Mouse (Mus musculus) frontal cortex, postnatal 36 days (tissue): ENCODE data around the gene Nip7.
A peak's percentile ranks its signal among the peaks of the same experiment; 100 is the strongest.
"Not testable (repeated sequence)": the region's sequence is repeated elsewhere in the genome, so short reads cannot be mapped to it uniquely, and the experiment has no call there.

ENCODE experiments used
- DNase-seq, 2 experiments: peaks; one replicate each; pipeline ENCODE4 v3.0.0; 2022; ENCODE audit warnings: low spot score in 2 of 2

Nip7 gene

DNA sequence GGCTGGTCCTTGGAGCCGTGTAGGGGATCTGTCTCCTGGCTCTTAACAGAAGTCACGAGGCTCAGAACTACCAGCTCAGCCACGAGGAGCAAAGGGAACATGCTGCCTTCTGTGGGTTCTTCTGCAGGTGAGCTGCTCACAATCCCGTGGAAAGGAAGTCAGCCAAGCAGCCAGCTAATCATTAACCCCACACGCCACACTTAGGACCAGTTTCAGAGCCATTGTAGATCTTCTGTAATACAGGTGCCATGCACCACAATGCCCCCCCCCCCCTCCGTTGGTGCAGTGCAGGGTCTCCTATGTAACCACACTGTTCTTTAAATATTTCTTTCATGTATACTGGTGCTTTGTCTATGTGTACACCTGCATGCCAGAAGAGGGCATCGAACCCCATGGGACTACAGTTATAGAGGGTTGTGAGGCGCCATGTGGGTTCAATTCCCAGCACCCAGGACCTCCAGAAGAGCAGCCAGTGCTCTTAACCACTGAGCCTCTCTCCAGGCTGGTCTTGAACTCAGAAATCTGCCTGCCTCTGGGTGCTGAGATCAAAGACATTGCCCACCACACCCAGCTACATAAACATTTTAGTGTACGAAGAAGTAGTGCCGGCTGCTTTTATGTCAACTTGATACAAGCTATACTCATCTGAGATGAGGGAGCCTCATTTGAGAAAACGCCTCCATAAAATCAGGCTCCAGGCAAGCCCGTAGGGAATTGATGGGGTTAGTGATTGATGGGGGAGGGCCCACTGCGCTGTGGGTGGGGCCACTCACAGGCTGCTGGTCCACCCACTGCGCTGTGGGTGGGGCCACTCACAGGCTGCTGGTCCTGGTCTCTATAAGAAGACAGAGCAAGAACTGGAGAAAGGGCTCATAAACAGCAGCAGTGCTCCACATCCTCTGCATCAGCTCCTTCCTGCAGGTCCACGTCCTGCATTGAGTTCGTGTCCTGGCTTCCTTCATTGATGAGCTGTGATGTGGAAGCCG lies 9.1 kb downstream of the Nip7 start, which contains the start of gene Tmed6:
Gene Tmed6 (minus strand): TSS at position 134 of the 986 bp plus-strand sequence.
- no peak for DNase-seq

GRCm38 (mm10) chr8:107073706-107074105 lies 17.0 kb downstream of the Nip7 start:
- DNase-seq = no peak

- no peak for DNase-seq
Observed at GRCm38 (mm10) chr8:107074128-107074527, 17.5 kb downstream of the Nip7 start.

- DNase-seq = no peak
Observed at GRCm38 (mm10) chr8:107076239-107076888, 19.7 kb downstream of the Nip7 start.

DNA sequence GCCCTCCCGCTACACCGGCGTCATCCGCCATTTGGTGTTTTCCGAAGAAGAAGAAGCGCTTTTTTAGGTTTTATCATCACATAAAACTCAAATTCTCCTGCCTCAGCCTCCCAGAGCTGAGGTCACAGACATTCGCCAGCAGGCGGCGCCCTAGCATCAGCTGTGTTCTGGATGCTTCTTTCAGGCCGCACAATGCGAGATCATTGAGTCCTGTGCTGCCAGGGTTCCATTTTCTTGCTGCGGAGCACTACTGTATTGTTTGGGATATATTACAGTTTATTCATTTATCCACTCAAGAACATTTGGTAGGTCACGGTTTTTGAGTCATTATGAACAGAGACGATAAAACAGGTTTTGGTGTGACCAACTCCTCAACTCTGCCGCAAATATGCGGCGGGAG lies 28.7 kb downstream of the Nip7 start:
- DNase-seq = no peak

DNA sequence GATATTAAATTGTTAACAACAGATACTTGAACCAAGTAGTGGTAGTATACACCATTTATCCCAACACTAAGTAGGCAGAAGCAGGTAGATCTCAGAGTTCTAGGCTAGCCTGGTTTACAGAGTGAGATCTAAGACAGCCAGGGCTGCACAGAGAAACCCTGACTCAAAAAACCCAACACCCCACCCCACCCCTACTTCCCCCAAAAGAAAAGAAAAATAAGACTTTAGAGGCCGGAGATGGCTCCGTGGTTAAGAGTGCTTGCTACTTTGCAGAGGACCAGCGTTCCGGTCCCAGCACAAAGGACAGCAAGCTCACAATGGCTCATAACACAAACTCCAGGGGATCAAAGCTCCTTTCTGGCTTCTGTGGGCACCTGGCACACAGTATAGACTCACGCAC lies 29.3 kb downstream of the Nip7 start:
- DNase-seq = no peak

GRCm38 (mm10) chr8:107088526-107089063 lies 31.9 kb downstream of the Nip7 start:
- no peak for DNase-seq

DNA sequence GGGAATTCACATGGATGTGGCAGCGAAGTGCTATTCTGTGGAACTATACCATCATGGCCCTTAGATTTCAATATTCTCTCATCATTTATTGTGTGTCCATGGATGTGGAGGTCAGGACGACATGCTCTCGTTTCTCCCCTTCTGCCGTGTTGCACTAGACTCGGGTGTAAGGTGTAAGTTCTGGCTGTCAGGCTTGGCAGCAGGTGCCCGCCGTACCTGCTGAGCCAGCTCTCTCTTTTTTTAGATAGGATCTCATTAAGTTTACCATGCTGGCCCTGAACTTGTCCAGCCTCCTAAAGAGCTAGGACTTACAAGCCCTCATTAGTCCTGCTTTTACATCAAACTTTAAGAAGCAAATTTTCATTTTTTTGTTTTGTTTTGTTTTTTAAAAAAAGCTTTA lies 33.9 kb downstream of the Nip7 start:
- no peak for DNase-seq

DNA sequence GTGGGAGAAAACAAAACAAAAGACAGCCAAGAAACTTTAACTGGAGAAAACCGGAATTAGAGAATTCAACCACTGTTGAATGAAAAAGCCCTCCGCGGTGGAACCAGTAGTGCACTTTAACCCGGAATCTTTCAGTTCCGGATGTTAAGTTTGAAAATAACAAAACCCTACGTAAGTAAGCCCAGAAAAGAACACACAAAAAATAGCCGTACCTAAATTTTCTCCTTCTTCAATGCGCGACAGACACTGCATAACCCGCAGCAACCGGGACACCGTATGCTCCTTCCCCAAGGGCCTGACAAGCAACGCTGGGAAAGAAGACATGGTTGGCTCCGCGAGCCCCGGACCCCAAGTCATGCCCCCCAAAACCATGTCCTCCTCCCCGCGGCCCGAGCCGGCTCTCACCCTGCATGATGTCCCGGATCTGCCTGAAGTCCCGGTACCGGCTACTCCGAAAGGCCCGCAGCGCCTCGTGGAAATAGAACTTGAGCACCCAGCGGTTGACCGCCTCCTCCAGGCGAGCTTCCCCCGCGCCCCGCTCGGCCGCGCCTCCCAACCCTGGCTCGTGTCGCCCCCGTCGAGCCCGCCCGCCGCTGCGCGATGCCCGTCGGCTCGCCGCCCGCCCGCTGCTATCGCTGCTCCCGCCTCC lies 39.2 kb downstream of the Nip7 start:
- no peak for DNase-seq

- peak; percentile 92 to 97 for DNase-seq
Observed at GRCm38 (mm10) chr8:107096366-107097036, 39.8 kb downstream of the Nip7 start, which contains the start of gene Terf2. TSS of gene Terf2 (minus strand) at chr8:107096547.

DNA sequence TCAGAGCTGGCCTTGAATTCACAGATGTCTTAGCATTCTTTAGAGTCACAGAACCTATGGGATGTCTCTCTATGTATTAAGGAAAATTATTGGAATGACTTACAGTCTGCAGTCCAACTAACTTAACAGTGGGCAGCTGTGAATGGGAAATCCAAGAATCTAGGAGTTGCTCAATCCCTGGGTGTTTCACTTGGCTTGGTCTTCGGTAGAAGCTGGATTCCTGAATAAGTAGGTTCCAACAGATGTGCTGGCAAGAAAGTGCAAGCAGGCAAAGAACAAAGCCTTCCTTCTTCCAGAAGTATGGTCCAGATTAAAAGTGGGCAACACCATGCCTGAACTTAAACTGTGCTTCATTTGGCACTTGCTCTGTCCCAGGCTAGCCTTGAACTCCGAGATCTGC lies 44.0 kb downstream of the Nip7 start:
- no peak for DNase-seq

- peak; percentile 71 to 79 for DNase-seq
Observed at GRCm38 (mm10) chr8:107104547-107104946, 47.9 kb downstream of the Nip7 start.

- DNase-seq = not testable (repeated sequence)
Observed at GRCm38 (mm10) chr8:107108089-107108488, 51.4 kb downstream of the Nip7 start.

DNA sequence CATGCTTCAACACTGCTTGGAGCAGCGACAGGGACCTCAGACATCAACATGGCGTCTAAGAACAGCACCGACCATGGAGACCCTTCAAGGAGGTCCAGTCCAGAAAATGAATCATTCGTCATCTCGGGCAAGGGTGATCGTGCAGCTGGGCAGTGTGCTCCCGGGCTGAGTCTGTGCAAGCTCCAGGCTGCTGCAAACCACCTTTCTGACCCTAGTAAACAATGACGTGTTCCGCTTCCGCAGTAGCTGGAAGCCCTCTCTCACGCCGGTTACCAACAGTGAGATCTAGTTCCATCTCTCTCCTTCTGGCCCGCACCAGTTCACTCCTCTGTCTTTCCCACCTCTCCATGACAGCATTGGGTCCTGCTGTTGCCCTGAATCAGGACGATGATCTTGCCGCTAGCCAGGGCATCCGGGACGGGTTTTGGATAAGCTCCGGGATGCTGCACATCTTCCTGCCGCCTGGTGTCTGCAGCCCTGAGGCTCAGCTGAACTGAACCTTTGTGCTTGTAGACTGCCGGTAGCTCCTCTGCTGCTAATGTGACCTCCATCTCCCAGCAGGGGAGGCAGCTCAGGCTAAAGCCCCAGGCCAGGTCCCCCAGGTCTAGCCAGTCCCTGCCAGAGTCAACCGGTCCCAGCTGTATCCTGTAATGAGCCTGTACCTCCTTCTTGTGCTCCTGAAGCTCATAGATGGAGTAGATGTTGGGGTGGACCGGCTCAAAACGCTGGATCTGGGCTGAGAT lies 52.5 kb downstream of the Nip7 start:
- DNase-seq = no peak

GRCm38 (mm10) chr8:107109816-107110435 lies 53.2 kb downstream of the Nip7 start:
- no peak for DNase-seq
